Mouse (Mus musculus) urinary bladder, postnatal 10 days (tissue): ENCODE results near the gene Gm732.

Source experiments
- DNase-seq: peaks from one replicate; pipeline ENCODE4 v3.0.0; 2022; ENCODE audit warnings: low spot score

The Gm732 gene

GRCm38 (mm10) chrX:107948365-107948764, at the start of gene Gm732:
Gene Gm732 (minus strand): TSS chrX:107948465.
- DNase-seq = no peak
